Mouse (Mus musculus): ENCODE results near the gene Mynn.

Gene Mynn

GRCm38 (mm10) chr3:30644207-30644606, 42.3 kb downstream of the Mynn start, which contains the start of gene Lrriq4:
Lrriq4 (plus strand) TSS chr3:30644507.
- no peak for DNase-seq (ENCODE audit: extremely low spot score, low spot score)

GRCm38 (mm10) chr3:30646761-30647160, 44.9 kb downstream of the Mynn start:
- no peak for DNase-seq (ENCODE audit: extremely low spot score, low spot score)

GRCm38 (mm10) chr3:30647440-30648090, 45.7 kb downstream of the Mynn start, which contains the start of gene Lrrc34:
Lrrc34 (minus strand) TSS chr3:30647869.
- peak; percentile 73 for DNase-seq (ENCODE audit: extremely low spot score, low spot score)

- DNase-seq (ENCODE audit: extremely low spot score, low spot score): no peak
Measured at GRCm38 (mm10) chr3:30648466-30648865, 46.6 kb downstream of the Mynn start.

- DNase-seq (ENCODE audit: extremely low spot score, low spot score): peak; percentile 43
Measured at GRCm38 (mm10) chr3:30650062-30650841, 48.4 kb downstream of the Mynn start.

- no peak for DNase-seq (ENCODE audit: extremely low spot score, low spot score)
Measured at GRCm38 (mm10) chr3:30655937-30656336, 54.1 kb downstream of the Mynn start.

- no peak for DNase-seq (ENCODE audit: extremely low spot score, low spot score)
Measured at GRCm38 (mm10) chr3:30658486-30658885, 56.6 kb downstream of the Mynn start.

Measured in neural tube, embryonic 10.5 days (tissue).